Mouse (Mus musculus): ENCODE results near the gene Slc2a8.

The Slc2a8 gene

GRCm38 (mm10) chr2:32928947-32929829, 52.7 kb downstream of the Slc2a8 start:
- DNase-seq (ENCODE audit: low read depth) = no peak

- peak; percentile 81 for DNase-seq (ENCODE audit: low read depth)
These were observed 53.5 kb downstream of the Slc2a8 start for GRCm38 (mm10) chr2:32928235-32928946.

DNA sequence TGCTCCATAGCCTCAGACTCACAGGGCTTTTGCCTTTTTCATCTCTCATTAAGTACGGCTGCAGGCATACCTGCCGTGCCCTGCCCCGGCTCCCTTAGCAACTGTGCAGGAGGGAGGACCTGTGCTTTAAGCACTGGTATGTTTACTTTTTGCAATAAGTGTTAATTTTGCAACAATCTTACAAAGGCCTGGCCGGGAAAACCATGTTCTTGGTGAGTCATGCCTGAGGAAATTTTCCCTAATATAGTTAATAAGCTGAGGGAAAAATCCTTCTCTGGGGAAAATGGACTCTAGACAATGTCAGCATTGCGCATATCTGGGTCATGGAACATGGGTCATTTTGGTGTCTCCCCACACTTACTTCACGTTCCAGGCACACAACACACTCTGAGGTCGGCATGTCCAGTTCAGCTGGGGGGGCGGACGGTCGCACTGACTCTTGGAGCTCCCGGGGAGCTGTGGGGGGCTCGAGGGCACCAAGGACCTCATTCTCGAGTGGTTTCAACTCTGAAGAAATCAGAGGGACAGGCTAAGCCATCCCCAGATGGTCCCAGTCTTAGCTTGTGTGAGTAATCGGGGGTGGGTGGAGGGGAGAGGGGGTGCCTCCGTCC, 54.2 kb downstream of the Slc2a8 start:
- no peak for DNase-seq (ENCODE audit: low read depth)

DNA sequence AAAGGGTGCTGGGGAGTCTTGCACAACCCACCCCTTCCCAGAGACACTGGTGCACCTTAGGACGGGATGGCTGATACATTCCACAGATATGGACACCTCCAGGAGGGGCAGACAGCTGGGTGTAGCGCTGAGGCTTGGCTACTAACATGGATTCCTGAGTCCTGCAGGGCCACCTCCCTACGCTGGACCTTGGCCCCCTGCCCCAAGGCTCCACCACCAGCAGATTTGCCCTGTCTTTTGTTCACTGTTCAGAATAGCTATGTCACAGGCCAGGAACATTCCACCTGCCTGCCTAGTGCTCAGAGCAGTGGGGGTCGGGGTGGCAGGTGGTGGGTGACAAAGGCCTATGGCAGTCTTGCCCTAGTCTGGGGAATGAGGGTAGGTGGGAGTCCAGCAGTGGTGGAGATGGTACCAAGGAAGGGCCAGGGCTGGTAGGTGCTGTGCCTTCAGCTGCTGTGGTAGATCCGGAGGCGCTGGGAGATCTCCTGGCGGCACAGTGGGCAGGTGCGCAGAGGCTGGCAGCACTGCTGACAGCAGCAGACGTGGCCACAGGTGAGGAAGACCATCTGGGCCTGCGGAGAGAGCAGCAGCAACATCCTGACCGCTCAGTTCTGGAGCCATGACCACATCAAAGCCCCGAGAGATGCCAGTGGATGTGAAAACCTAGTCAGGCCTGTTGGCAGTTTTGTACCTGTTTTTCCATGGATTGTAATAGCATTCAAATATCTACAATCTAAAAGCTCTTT, 55.4 kb downstream of the Slc2a8 start:
- DNase-seq (ENCODE audit: low read depth) = no peak

GRCm38 (mm10) chr2:32924306-32924844, 57.5 kb downstream of the Slc2a8 start:
- no peak for DNase-seq (ENCODE audit: low read depth)

DNA sequence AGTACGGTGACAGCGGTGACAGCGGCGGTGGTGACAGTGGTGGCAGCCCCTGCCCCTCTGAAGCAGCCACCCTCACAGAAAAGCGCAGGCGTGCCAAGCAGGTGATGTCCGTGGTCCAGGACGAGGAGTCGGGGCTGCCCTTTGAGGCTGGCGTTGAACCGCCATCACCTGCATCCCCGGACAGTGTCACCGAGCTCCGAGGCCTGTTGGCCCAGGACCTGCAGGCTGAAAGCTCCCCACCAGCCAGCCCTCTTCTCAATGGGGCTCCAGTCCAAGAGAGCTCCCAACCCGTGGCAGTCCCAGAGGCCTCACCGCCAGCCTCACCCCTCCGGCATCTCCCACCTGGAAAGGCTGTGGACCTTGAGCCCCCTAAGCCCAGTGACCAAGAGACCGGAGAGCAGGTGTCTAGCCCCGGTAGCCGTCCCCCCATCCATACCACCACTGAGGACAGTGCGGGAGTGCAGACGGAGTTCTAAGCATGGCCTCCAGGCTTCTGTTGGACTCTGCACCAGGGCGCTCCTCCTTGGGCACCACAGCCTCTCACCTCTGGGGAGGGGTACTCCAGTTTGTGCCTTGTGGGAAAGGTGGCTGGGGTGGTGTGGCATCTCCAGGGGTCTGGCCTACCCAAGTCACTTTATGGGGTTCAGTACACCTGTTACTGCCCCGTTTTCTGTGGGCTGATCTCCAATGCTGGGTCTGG, 58.2 kb downstream of the Slc2a8 start:
- DNase-seq (ENCODE audit: low read depth) = no peak
